Mouse (Mus musculus) CH12.LX (cell line): ENCODE measurements around the gene Cfdp1.

Experiments used
- BHLHE40 ChIP-seq: IDR thresholded peaks from 2 replicates; pipeline ENCODE4 v1.6.1; 2011; ENCODE audit warnings: mild to moderate bottlenecking, low read depth, low read length, improper control_type of control experiment
- CTCF ChIP-seq, 2 experiments: IDR thresholded peaks in 1 of 2; conservative IDR thresholded peaks in 1 of 2; 2 replicates each; pipeline ENCODE4 v1.5.1; 2011 to 2012; ENCODE audit warnings: low read depth in 2 of 2, low read length in 2 of 2, improper control_type of control experiment in 1 of 2, inconsistent platforms in 1 of 2, mild to moderate bottlenecking in 1 of 2, moderate library complexity in 1 of 2
- E2F4 ChIP-seq: IDR thresholded peaks from 2 replicates; pipeline ENCODE4 v1.6.1; 2011; ENCODE audit warnings: low read depth, low read length, improper control_type of control experiment; ENCODE audit not compliant: insufficient replicate concordance
- EP300 ChIP-seq: IDR thresholded peaks from 2 replicates; pipeline ENCODE4 v1.6.1; 2011; ENCODE audit warnings: low read length, improper control_type of control experiment
- GABPA ChIP-seq: IDR thresholded peaks from 2 replicates; pipeline ENCODE4 v1.6.1; 2012; ENCODE audit warnings: low read depth, low read length, improper control_type of control experiment, inconsistent platforms; ENCODE audit not compliant: insufficient replicate concordance
- JUND ChIP-seq: conservative IDR thresholded peaks from 2 replicates; pipeline ENCODE4 v1.6.1; 2011; ENCODE audit warnings: low read depth, low read length, improper control_type of control experiment
- NRF1 ChIP-seq: IDR thresholded peaks from 2 replicates; pipeline ENCODE4 v1.6.1; 2014; ENCODE audit warnings: low read depth, mild to moderate bottlenecking, inconsistent platforms, low read length, improper control_type of control experiment, moderate library complexity
- POLR2A ChIP-seq: IDR thresholded peaks from 2 replicates; pipeline ENCODE4 v1.6.1; 2011; ENCODE audit warnings: low read depth, mild to moderate bottlenecking, improper control_type of control experiment, low read length
- ZMIZ1 ChIP-seq: IDR thresholded peaks from 2 replicates; pipeline ENCODE4 v1.6.1; 2012; ENCODE audit warnings: low read depth, mild to moderate bottlenecking, inconsistent platforms, low read length, improper control_type of control experiment

DNA sequence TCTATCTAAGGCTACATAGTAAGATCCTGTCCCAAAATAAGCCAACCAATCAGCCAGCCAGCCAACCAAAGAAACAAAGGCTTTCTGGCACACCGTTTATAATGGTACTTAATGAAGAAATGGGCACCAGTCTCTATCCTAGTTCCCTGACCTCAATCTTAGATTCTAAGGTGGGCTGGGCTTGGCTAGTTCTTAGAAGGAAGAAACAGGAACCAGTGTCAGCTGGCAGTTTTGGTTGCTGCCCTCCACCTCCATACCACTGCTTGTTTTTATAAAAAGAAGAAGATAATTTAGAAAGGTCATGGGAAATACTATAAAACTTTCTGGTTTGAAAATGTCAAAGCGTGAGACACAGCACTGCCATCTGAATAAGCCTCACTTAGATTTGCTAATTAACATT, 68.0 kb downstream of the Cfdp1 start:
- TF ChIP-seq EP300 (no peak), E2F4 (no peak), NRF1 (no peak), JUND (no peak), GABPA (no peak), CTCF (conservative IDR thresholded peaks at IDR 0.05 in 1 of 2, IDR thresholded peaks at IDR 0.05 in 1 of 2; ENCODE audit: low read depth in 2 of 2, low read length in 2 of 2) (no peak), POLR2A (no peak), BHLHE40 (no peak), ZMIZ1 (no peak)
